Mouse (Mus musculus) adrenal gland, postnatal 14 days (tissue): Measurements from ENCODE around the gene Tmem265. TPM values are rescaled to one million over a fixed set of nuclear protein-coding genes. Genes with fewer than 3 reads are reported as not detected.

Experiments
- DNase-seq: peaks from one replicate; pipeline ENCODE4 v3.0.0; 2021; ENCODE audit warnings: mixed read lengths
- long read RNA-seq, 2 experiments: library from polyadenylated mRNA; stranded (forward); transcript quantifications; one replicate each; pipeline ENCODE4 v2.0.0; 2021
- total RNA-seq: library from RNA; stranded (reverse); gene quantifications from 2 replicates; pipeline ENCODE4 v1.2.3, GENCODE M21; 2021

Gene Tmem265
- not detected in 2 replicates for total RNA-seq
- long read RNA-seq, experiment 1, partial matches to known transcripts: 1 of 2 reads
- long read RNA-seq, experiment 1, other reads (novel, unspliced or antisense): 1 of 2 reads
- long read RNA-seq, experiment 2: 0 reads

DNA sequence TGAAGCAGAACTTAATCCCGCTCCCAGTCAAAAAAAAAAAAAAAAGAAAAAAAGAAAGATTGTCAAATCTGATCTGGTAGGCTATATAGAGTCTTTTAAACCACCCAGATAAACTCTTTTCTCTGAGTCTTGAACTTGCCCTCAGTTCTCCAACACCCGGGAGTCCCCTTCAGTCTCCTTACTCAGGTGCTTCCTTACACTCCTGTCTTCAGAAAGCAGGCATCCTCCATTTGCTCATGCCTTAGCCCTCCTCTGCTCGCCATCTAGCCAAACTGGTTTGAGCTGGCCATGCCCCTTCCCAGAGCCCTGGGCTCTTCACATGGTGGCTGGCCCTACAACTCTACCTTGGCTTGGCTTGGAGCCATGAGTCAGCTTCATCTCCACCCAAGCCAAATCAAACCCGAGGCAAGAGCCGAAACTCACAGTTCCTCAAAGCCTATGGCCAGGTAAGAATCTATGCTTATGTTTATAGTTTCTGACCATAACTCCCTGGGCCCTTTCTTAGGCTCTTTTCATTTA, at the start of gene Tmem265:
Tmem265 (plus strand) TSS at position 51 of the 519 bp plus-strand sequence.
- no peak for DNase-seq

DNA sequence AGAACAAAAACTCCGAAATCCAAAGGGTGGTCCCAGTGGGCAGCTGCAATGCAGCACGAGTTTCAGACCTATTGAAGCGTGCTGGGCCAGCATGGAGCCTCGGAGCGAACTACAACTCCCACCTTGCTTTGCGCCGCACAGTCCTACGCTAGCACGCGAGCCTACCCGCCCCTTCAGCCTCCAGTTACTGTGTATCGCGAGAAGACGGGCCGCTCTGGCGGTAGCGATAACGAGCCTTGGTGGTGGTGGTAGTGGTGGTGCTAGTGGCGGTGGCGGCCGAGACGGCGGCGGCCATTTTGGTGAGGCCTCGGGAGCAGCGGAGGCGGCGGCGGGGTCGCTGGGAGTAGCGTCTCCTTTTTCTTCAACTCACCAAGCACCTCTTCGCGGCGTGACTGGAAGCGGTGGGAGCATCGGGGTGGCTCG, 49.4 kb upstream of the Tmem265 start, which contains the start of gene Srcap:
Srcap (plus strand) TSS at position 176 of the 423 bp plus-strand sequence.
- DNase-seq: peak; percentile 97

DNA sequence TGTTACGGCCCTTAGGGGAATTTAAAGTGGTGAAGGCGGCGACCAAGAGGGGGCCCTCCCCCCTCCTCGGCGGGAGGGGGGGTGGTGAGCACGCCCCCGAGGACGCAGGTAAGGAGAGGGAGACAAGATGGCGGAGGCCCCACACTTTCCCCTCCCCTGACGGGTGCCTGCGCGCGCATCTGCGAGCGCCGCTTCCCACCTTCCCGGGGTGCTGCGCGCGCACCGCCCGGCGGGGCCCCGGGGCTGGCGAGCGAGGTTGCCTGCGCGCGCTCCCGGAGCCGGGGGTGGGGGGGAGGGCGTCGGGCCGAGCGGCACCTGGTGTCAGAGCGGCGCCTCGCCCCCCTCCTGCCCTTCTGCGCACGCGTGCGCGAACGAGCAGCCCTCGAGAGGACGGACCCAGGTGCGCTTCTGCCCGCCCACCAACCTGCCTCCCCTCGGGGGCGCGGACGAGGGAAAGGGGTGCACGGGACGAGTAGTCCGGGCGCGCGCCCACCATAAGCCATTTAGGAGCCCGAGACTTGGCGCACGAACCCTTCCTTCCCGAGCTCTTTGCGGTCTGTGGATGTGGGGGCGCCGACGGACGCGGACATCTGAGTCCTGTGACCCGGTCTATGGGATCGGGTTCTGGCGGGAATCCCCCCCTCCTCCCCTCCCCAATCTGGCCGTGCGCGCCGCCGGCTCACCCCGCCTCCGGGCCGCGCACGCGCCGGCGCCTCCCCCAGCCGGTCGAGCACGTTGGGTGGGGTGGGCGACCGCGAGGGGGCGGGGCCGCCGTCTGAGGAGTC, 48.8 kb upstream of the Tmem265 start:
- peak; percentile 98 for DNase-seq

DNA sequence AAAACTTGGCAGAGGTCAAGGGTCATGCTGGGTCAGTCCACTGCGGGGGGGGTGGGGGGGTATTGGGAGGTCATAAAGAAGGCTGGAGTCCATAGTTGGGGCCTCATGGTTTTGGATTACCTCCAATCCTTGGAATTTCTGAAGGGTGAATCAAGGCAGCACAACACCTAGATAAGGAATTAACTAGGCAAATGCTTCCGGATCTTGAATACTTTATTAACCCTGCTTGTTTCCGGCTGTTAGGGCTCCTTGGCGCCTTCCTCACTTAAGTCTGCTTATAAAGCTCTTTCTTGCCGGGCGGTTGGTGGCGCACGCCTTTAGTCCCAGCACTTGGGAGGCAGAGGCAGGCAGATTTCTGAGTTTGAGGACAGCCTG, 48.2 kb upstream of the Tmem265 start:
- no peak for DNase-seq

DNA sequence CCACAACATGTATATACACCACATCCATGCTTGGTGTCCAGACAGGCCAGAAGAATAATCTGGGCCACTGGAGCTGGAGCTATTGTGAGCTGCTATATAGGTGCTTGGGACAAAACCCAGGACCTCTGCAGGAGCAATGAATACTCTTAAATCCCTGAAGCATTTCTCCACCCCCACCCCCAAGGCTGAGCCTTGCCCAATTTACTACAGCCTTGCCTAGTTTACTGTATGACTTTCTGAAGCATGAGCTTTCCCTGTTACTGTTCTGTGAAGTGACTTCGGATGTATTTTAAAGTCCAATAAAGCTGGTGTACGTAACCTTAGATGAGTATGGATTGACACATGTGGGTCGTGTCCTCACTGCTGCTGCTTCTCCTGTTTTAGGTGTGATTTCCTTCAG, 47.4 kb upstream of the Tmem265 start:
- DNase-seq: peak; percentile 47

DNA sequence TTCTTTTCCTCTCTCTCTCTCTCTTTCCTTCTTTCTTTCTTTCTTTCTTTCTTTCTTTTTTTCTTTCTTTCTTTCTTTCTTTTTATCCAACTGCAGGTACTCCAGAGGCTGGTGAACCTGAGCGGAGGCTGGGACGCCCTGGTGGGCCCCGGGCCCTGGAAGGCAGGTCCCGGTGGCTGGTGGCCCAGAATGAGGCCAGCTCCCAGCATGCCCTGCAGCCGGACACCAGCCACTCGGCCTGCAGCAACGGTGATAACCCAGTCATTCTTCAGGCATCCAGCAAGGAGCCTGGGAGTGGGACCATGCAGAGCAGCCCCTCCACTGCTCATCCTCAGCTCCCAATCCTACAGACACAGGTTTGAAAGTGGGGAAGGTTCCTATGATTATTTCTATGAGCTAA, 45.3 kb upstream of the Tmem265 start:
- no peak for DNase-seq

DNA sequence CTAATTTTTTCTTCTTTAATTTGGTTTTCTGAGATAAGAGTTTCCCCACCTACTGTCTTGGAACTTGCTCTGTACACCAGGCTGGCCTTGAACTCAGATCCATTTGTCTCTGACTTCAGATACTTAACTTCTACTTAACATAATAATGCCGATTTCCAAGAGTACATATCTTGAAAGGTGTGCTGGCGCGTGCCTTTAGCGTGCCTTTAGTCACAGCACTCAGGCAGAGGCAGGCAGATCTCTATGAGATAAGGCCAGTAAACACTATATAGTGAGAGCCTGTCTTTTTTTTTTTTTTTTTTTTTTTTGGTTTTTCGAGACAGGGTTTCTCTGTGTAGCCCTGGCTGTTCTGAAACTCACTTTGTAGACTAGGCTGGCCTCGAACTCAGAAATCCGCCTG, 44.8 kb upstream of the Tmem265 start:
- DNase-seq: no peak

DNA sequence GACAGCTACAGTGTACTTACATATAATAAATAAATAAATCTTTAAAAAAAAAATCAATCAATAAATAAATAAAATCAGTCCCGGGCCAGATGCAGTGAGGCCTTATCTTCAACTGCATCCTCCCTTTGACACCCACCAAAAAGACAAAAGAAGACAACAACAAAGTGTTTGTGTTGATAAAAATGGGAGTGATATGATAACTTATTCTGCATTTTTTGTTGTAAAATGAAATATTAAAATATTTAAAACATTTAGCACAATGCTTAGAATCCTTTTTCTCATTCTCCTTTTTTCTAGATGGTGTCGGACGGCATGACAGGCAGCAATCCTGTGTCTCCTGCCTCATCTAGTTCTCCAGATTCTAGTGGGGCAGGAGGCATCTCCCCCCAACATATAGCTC, 41.9 kb upstream of the Tmem265 start, which contains the start of gene Gm42715:
Gm42715 (plus strand) TSS at position 301 of the 400 bp plus-strand sequence.
- no peak for DNase-seq

DNA sequence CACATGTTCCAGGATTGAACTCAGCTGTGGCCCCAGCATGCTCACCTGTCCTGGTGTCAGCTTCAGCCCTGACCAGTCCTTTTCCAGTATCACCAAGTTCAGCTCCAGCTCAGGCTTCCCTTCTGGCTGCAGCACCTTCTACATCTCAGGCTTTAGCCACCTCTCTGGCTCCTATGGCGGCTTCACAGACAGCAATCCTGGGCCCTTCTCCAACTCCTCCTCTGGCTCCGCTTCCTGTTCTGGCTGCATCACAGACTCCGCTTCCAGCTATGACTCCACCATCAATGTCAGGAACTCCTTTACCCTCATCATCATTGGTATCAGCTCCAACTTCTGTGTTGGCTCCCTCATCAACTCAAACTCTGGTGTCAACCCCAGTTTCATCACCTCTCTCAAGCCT, 19.5 kb upstream of the Tmem265 start:
- no peak for DNase-seq

DNA sequence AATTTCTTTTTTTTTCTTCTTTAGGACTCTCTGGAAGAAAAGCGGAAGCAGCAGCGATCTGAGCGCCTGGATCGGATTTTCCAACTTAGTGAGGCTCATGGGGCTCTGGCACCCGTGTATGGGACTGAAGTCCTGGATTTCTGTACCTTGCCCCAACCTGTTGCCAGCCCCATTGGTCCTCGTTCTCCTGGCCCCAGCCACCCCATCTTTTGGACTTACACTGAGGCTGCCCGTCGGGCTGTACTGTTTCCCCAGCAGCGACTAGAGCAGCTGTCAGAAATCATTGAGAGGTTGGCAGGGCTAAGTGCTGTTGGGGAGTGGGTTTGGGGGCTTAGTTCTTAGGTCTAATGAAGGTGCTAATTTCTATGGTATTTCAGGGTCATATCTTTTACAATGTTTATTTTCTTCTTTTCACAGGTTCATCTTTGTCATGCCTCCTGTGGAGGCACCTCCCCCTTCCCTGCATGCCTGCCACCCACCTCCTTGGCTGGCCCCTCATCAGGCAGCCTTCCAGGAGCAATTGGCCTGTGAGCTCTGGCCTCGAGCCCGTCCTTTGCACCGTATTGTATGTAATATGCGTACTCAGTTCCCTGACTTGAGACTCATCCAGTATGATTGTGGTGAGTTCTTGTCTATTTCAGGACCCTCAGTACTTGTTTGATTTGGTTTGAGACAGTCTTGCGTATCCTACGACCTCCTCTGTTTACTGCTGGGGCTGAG, 11.9 kb upstream of the Tmem265 start:
- peak; percentile 59 for DNase-seq

DNA sequence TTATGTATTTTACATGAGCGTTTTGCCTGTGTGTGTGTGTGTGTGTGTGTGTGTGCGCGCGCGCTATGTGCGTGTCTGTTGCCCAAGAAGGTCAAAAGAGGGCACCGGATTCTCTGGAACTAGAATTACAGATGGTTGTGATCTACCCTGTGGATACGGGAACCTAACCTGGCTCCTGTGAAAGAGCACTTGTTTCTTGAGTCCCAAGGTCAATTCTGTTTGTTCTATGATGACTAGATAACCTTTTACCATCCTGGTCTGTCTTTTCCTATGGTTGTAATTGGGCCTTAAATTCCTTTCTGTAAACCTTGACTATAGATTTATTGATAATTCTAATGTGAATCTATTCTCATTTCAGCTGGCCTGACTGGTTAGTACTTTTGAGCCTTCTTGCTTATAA, 9.6 kb upstream of the Tmem265 start:
- DNase-seq: no peak

DNA sequence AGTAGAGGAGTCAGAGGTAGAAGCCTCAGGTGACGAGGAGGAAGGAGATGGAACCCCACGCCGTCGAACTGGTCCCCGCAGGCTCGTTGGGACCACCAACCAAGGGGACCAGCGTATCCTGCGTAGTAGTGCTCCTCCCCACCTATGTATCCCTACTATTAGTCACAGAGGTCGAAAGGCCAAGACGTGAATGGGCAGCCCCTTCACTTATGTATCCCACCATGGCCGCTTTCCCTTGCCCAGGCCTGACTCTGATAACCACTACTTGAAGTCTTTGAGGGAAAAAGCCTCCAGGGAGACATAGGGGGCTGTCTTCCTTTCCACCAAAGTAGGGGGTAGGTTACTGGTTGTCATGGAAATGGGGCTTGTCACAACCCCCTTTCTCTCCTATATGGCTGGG, 610 bp upstream of the Tmem265 start:
- no peak for DNase-seq

DNA sequence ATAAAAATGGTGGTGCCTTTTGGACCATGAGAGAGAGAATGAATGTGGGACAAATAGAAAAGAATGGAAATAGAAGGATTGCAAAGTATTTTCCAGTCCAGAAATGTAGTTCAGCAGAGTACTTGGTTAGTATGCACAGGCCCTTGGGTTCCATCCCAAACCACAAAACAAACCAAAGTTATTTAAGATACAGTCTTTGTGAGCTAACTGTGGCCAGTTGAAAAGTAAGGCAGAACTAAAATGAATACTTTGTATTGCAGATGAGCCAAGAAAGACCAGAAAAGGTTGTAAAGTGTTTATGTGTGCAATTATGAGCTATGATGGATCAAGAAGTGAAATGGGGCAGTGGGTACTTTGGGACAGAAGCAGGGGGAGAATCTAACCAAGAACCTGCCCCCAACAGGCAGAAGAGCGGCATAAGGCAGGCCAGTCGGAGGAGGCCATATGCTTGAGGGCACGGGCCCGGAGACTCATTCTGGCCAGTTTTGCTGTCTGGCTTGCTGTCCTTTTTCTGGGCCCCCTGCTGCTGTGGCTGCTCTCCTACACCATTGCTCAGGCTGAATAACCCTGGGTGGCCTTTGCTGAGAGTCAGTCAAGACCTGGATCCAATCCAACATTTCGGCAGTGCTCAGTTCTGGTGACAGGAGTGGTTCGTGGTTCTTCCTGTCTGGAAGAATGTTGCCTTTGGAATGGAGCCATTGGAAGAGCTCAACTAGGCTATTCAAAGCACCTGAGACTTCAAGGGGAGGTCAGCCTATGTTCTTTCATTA, 3.4 kb downstream of the Tmem265 start:
- DNase-seq: peak; percentile 74

DNA sequence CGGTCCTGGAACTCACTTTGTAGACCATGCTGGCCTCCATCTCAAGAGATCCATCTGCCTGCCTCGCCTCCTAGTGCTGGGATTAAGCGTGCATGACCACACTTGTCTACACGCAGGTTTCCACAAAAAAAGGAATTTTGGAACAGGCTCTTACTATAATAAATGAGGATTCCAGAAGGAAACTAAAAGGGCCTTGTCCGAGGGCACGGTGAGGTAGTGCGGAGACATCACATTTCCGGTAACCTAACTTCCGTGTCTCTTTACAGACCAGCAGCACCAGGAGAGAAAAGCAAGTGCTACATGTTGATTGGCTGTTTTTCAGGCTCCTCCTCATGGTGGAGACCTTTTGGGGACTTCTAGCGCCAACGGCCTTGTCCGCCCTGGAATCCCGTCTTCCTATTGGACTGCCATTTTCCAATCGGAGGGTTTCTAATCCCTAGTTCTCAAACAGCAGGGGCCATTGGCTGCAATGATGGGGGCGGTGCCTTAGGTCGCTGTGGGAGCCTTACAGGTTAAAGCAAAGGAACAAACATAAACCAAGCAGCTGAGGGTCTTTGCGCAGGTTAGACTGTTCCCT, 11.8 kb downstream of the Tmem265 start, which contains the start of gene Phkg2:
Phkg2 (plus strand) TSS at position 446 of the 577 bp plus-strand sequence.
- peak; percentile 97 for DNase-seq

DNA sequence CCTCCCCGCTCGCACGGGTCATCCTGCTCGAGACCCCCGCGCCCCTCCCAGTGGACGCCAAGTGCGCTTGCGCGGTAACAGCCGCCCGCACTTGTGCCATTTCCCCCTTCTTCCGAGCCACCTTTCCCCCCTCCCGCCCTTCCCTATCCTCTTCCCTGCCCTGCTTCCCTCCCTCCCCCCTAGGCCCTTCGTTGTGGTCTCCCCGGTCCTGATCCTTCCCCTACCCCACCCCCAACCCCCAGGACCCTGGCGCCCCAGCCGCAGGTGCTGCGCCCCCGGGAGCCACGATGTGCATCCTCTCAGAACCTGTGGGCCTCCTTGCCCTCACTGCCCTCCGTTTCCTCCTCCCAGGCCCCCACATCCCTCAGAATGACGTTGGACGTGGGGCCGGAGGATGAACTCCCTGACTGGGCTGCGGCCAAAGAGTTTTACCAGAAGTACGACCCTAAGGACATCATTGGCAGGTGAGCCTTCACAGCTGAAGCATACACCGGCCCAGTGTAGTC, 12.4 kb downstream of the Tmem265 start:
- no peak for DNase-seq

DNA sequence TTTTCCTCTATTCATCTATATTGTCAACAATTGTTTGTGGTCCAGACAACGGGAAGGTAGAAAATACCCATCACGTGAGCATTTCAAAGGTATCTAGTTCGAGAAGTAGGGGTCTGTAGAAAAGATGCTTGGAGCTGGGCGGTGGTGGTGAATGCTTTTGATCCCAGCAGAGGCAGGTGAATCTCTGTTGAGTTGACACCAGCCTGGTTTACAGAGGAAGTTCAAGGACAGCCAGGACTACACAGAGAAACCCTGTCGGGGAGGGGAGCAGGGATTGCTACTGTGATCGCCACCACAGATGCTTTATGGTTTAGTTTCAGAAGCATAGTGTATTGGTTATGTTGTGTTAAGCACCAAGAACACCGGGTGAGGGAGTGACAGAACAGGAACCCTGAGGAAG, 12.9 kb downstream of the Tmem265 start:
- no peak for DNase-seq

DNA sequence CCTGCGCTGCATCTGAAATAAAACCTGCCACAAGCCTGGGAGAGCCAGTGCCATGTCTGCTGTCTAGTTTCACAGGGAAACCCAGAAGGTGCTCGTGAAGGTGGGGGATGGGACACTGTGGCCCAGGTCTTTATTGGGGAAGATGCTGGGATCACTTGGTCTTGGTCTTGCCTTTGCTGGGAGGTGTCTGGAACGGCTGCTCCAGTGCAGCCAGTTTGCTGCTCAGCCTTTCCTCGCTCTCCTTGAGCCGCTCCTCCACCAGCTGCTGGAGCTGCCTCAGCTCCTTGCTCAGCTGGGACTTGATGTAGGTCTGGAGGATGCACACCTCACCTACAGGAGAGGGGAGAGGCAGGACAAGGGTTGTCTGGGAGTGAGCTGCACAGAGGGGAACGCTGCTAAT, 22.1 kb downstream of the Tmem265 start:
- DNase-seq: no peak

DNA sequence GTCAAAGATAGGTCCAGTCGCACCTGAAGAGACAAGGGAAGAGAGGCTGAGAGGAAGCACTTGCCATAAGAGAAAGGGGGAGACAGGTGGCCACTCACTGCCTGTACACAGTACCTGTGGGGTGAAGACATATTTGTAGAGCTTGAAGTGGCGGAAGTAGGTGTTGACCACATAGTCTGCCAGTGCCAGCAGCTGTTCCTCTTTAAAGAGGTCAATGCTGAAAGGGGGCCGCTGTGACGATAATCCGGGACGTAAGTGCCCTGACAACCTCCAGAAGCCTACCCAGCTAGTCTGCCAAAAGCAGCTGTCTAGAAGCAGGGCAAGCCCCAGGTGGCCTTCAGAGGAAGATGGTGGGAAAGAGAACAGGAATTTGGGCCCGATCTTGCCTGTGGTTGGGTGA, 23.8 kb downstream of the Tmem265 start:
- DNase-seq: no peak

DNA sequence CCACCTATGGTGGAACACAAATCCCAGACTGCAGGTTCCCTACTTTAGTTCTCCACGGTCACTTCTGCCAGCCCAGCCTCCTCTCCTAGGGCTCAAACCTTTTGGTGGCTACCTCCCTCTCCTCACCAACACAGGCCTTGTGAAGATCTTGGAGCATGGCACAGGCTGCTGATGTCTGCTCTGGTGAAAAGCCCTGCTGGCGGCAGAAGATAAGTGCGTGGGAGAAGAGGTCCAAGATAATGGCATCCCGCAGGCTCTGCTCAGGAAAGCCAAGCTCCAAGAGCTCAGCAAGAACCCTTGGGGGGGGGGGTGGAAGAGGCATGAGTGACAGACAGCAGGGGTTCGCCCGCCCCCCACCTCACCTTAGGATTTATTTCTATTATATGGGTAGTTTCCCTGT, 25.0 kb downstream of the Tmem265 start:
- no peak for DNase-seq

DNA sequence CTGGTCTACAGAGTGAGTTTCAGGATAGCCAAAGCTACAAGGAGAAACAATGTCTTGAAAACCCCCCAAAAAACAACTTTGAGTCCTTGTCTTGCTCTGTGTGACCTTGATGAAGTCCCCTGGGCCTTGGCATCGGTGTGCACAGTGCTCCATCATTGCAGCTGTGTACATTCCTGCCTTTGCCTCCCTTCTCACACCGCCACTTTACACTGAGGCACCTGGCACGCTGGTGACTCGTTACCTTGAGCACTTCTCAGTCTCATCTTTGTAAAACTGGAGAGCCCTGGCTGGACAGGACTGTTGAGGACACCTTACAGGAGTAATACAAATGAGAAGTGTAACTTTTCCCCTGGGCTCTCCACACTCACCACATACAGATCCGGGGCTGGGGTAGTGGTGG, 26.0 kb downstream of the Tmem265 start:
- DNase-seq: no peak

DNA sequence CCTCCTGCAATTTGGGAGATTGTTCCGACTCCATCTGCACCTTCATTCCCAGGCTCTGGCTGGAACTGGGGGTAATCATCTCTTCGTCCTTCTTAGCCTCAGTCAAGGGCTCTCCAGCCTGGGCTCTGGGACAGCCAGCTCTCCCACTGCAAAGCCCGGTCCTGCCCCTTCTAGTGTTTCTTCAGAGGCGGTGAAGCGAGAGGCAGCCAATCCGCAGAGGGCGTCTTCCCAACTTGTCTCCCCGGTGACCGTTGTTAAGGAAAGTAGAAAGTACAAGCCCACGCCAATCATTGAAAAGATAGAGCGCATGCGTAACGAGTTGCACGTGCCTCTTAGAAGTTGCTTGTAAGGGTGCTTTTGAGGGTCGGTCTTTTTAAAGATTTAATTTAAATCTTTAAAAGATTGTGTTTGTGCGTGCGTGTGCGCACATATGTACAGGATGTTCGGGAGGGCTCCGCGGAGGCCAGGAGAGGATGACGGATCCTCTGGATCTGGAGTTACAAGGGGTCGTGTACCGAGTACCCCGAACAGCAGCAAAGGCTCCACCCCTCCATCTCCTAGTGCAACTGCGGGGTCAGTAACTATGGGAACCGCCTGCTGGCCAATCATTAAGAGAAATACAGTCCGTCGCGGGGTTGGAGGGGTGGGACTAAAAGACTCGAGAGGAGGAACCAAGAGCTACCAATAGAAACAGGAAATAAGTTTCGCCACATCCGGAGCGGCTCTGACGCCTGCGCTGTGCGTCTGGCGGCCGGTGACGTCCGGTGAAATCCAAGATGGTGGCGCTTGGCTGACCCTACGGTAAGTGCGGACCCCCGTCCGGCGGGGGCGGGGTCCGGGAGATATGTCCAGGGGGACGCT, 27.1 kb downstream of the Tmem265 start, which contains the start of the genes Ccdc189 and Rnf40:
Ccdc189 (minus strand) TSS at position 585 of the 861 bp plus-strand sequence.
Rnf40 (plus strand) TSS at position 757 of the 861 bp plus-strand sequence.
- DNase-seq: peak; percentile 97
